Mouse (Mus musculus) c-Kit-positive CD71-positive TER-119-negative erythroid progenitor cells, embryonic 14.5 days (primary cell): ENCODE measurements around the gene Olfr713.

ENCODE experiments used
- DNase-seq: peaks from one replicate; pipeline ENCODE4 v3.0.0-alpha.2; 2013; ENCODE audit warnings: low read depth

Gene Olfr713

DNA sequence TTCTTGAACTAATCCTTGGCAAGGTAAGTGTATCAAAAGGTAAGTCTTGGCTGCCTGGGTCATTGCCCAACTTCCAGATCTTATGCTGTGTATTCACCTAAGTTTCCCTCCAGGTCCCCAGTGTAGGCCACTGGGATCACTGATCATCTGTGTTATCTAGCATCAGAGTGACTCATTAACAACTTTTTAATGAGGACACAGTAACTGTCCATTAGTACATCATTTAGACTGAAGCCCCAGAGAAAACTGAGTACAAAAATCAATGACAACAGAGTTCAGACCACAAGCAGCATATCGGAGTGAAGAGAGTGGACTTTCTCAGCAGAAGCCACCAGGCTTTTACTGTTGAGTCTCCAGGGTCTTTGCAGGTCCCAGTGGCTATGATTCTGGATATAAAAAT lies at the start of gene Olfr713:
Olfr713 (plus strand) TSS at position 301 of the 400 bp plus-strand sequence.
- no peak for DNase-seq

DNA sequence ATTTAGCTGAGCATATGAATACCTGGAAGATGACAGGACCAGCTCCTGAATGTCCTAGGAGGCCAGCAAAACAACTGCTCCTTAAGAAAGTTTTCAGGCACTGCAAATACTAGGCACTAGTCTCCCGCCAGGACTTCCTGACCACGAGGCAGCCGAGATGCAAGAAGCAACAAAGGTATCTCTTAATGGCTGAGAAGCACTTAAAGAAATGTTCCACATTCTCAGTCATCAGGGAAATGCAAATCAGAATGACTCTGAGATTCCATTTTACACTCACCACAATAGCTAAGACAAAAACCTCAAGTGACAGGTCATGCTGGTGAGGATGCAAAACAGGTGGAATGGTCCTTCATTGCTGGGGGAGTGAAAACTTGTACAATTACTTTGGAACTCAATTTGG lies 45.7 kb upstream of the Olfr713 start:
- DNase-seq: no peak

DNA sequence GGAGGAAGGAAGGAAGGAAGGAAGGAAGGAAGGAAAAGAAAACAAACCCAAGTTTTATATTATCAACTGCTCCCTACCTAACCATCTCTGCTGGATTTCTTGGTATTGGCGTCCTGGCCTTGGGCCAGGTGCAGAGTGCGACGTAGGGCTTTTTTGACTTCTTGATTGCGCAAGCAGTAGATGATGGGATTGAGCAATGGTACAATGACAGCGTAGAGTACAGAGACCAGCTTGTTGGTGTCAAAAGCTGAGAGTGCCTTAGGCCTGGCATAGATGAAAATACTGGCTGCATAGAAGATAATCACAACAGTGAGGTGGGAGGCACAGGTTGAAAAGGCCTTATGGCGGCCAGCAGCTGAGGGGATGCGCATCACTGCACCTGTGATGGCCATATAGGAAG lies 30.2 kb upstream of the Olfr713 start:
- DNase-seq: no peak

DNA sequence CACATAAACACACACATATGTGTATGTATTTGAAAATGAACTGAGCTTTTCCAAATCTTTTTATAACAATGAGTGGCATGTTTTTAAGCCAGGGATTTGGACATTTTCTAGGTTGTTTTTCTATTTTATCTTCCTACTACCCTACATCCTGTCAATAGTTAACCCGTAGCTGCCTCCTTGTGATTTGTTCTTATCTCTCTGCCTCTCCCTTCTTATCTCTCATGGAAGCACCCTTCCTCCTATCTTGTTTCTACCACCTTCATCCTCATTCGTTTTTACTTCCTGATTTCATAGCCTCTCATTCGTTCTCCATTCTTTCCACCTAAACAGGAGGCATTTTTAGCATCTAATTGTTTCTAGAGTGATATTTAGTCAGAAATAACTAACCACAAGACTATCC lies 26.8 kb upstream of the Olfr713 start:
- DNase-seq: no peak

DNA sequence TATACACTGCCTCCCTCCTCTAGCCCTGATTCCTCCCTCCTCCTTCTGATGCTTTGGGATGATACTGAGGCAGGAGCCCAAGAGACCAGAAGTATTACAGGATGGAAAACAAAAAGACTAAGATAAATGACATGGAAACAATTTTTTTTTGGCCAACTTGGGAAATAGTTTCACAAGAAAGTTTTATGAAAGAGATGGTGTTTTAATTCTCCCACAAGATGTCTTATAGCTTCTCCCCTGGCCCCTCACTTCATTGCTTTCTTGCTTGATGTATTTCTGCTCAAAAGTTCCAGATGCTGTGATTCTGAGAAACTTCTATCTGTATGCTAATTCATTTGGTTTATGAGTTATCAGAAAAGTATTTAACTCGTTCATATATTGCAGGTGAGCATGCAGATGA lies 25.0 kb upstream of the Olfr713 start, which contains the start of gene Olfr2:
Olfr2 (minus strand) TSS at position 101 of the 400 bp plus-strand sequence.
- no peak for DNase-seq

DNA sequence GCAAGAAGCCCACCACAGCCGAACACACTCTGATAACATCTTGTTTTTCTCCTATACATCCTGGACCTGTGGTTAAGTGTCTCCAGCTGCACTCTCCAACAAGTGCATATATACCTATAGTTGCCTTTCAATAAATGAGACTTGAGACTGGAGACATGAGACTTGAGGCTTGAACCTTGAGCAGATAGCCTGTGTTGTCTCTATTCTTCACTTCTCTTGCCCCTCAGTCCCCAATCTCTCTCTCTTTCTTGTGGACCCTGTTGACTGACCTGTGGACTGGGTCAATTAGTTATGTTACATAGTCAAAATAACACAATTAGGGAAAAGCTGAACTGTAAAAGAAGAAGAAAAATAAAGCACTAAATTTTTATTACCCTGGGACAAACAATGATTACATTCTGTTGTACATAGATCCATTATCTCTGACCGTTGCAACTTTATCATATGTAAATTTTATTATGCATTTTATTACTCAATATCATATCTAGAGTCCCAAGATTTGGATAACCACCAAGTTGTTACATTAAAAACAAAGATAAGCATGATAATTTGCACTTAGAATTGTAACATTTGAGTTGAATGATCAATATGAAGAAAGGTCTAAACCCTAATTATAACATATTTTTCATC lies 9.1 kb downstream of the Olfr713 start:
- DNase-seq: no peak

DNA sequence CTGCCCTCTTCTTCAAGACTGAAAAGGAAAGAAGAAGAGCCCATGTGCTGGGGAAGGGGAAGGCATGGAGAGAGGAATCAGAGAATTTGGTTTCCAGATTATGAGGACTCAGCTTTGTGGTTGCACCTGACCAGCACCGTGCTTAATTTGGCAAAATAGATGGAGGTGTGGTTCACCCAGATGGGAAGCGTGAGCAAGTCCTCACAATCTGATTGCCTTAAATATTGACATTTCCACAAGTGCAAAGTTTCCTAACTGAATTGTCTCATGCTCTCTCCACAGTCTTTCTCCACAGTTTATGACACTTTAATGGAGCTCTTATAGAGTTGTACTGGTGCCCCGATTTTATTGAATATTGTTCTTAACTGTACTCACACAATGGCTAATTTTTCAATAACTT lies 12.2 kb downstream of the Olfr713 start:
- DNase-seq: no peak

DNA sequence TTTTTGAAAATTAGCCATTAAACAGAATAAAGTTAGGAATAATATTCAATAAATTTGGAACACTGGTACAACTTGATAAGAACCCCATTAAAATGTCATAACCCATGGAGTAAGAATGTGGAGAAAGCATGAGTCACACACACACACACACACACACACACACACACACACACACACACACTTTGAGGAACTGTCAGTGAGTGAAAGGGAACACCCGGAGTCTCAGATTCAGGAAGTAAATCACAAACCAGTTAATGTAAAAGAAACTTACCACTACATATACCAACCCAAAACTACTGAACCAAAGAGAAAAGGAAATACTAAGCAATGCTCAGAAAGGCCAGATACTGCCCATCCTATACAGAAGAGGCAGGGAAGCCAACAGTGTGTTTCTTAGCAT lies 13.4 kb downstream of the Olfr713 start:
- no peak for DNase-seq

DNA sequence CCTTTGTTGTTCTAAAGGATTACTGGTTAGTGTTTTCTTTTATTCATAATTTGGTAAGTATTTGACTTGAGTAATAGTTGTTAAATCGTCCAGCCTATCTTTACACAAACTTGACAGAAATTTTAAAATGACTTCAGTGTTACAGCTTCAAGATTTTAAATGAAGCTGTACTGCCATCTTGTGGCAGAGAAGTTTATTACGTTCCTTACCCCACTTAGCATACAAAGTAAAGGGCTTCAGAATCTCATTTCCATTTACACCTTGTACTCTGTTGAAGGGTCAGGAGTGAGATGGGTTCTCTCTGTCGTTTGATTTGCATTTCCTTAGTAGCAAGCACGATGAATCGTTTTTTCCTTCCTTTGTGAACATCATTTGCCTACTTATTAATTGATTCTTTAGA lies 14.9 kb downstream of the Olfr713 start:
- DNase-seq: peak; percentile 35

DNA sequence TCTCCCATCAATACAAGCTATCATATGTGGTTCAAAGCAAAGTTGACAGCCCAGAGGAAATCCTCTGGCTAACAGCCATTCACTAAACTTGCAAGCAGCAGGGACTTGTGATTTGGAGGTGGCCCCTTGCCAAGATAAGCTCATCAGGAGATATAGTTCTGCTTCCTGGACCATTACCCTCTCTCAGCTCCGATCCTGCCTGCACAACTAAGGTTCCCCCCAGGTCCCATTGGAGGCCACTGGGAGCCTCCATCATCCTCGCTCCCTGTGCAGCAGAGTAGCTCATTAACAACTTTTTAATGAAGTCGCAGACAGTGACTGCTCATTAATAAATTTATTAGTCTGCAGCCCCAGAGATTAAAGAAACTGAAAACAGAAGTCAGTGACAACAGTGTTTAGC lies 16.6 kb downstream of the Olfr713 start:
- no peak for DNase-seq

DNA sequence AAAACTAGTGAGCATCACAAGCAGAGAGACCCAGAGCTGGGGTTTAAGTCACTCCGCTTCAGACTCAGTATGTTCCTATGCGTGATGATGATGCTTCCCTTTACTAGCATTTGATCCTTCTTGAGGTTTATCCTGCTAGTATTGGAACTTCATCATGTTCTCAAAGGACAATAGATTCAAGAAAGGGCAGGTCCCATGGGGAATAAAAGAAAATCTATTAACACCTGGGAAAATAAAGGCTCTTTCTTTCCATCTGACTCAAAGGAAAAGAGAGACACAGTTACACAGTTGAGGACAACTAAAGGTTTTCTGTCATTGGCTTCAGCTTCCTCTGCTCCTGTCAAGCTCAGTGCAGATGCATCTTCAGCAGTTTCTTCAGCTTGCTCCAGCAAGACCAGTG lies 39.7 kb downstream of the Olfr713 start, which contains the start of gene Olfr714:
Olfr714 (plus strand) TSS at position 301 of the 400 bp plus-strand sequence.
- no peak for DNase-seq
